Mouse (Mus musculus): Measurements from ENCODE around the gene Pmis2.

Pmis2 gene

GRCm38 (mm10) chr7:30671480-30671879, at the start of gene Pmis2:
Pmis2 (minus strand) TSS chr7:30671605.
- no peak for DNase-seq (ENCODE audit: low spot score)

DNA sequence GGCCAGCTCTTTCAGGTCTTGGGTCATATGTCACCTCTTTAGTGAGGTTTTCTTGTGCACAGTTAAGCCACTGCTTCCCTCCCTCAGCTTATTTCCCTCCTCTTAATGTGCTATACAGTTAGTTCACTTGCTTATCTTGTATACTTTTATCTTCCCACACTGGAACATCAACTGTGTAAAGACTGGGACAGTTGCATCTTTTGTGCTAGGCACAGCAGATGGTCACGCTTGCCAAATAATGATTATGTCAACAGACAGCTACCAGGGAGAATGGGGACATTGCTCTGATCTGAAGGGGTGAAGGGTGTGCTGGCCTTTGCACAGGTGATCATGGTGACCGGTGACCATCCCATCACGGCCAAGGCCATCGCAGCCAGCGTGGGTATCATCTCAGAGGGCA, 48.3 kb upstream of the Pmis2 start:
- DNase-seq (ENCODE audit: low spot score): no peak

DNA sequence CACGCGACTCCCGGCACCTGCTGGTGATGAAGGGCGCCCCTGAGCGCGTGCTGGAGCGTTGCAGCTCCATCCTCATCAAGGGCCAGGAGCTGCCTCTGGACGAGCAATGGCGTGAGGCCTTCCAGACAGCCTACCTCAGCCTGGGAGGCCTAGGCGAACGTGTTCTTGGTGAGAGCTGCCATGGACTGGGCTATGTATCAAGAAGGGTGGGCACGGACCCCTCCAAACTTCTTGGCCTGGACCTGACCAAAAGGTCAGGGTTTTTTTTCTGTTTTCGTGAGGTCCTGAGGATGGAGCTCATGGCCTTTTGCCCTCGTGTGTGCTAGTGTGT, 46.3 kb upstream of the Pmis2 start:
- DNase-seq (ENCODE audit: low spot score): no peak

GRCm38 (mm10) chr7:30717006-30717715, 45.8 kb upstream of the Pmis2 start:
- DNase-seq (ENCODE audit: low spot score): no peak

DNA sequence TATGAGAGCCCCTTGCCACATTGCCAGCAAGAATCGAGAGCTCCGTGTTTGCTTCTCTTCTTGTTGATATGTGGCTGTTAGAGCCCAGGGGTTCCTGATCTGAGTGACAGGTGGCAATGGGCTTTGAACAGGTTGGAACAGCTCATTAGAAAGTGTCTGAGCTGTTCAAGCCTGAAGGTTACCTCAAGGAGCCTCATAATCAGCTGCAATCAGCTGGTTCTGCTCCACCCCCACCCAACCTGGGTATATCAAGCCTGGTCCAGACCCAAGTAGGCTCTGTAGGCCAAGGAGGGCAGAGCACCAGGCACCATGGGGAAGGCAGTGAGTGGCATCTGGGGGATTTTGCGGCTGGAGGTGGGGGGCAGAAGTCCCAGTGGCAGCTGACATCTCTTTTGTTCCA, 40.5 kb upstream of the Pmis2 start, which contains the start of gene Atp4a:
Atp4a (plus strand) TSS at position 268 of the 400 bp plus-strand sequence.
- no peak for DNase-seq (ENCODE audit: low spot score)

DNA sequence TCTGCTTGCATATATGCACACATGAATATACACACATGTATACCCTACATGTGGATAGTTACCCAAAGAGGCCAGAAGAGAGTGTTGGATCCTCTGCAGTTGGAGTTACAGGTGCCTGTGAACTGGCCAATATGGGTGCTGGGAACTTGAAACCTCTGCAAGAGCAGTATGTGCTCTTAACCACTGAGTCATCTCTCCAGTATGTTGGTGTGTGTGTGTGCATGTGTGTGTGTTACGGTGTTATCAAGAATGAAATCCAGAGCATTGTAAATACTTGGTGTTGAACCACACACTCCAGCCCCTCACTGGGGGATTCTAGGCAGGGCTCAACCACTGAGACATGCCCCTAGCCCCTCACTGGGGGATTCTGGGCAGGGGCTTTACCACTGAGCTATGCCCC, 36.0 kb upstream of the Pmis2 start:
- no peak for DNase-seq (ENCODE audit: low spot score)

DNA sequence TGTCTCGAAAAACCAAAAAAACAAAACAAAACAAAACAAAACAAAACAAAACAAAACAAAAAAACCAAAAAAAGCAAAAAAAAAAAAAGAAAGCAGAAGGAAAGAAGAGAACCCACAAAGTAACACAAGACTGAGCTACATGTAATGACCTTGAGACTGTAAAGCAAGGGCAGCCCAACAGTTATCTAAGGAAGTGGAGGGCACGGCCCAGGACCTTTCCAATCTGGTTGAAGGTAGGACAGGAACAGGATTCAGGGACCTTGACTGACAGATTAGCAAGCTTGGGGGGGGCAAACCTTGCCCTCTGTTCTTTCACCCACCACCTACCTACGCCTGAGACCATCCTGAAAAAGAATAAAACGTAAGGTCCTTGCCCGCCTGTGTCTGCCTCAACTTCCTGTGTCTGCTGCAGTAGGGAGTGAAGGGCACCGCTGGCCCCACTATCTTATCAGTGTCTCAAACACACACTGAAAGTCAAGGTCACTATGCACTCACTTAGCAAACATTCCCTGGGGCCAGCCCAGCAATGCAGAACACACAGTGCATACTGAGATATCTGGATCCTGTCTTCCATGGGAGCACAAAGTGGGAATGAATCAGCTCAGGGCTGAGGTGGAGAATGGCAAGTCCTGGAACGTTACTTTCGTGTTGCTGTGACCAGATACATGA, 34.9 kb upstream of the Pmis2 start:
- no peak for DNase-seq (ENCODE audit: low spot score)

GRCm38 (mm10) chr7:30698589-30698988, 27.2 kb upstream of the Pmis2 start, which contains the start of gene 2200002J24Rik:
2200002J24Rik (plus strand) TSS chr7:30698926.
- DNase-seq (ENCODE audit: low spot score): no peak

- DNase-seq (ENCODE audit: low spot score): no peak
Measured at GRCm38 (mm10) chr7:30698101-30698500, 26.7 kb upstream of the Pmis2 start.

DNA sequence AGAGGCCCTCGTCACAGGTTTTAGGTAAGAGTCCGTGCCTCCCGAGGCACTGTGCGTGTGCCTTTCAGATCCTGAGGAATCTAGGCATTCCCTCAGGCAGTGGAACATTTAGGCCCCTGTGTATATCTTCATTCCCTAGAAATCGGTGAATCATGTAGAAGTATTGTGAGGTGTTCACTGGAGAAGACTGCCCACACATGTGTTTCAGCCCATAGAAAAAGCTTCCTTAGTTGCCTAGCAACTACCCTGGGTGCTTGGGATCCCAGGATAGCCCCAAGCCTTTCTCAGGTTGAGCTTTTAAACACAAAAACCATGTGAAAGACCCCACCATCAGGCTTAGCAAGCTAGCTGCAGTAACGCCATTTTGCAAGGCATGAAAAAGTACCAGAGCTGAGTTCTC, 16.9 kb upstream of the Pmis2 start:
- no peak for DNase-seq (ENCODE audit: low spot score)

DNA sequence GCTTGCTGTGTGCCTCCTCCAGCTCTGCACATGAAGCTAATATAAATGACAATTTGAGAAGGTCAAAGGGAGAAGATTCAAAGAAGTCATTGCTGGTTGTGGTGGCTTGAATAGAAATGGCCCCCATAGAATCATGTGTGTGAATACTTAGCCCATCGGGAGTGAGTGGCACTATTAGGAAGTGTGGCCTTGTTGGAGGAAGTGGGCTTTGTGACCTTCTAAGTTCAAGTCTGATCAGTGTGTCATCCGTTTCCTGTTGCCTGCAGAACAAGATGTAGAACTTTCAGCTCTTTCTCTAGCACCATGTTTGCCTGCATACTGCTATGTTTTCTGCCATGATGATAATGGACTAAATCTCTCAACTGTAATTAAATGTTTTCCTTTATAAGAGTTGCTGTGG, 12.0 kb upstream of the Pmis2 start:
- no peak for DNase-seq (ENCODE audit: low spot score)

- DNase-seq (ENCODE audit: low spot score): no peak
Measured at GRCm38 (mm10) chr7:30681897-30682296, 10.5 kb upstream of the Pmis2 start.

DNA sequence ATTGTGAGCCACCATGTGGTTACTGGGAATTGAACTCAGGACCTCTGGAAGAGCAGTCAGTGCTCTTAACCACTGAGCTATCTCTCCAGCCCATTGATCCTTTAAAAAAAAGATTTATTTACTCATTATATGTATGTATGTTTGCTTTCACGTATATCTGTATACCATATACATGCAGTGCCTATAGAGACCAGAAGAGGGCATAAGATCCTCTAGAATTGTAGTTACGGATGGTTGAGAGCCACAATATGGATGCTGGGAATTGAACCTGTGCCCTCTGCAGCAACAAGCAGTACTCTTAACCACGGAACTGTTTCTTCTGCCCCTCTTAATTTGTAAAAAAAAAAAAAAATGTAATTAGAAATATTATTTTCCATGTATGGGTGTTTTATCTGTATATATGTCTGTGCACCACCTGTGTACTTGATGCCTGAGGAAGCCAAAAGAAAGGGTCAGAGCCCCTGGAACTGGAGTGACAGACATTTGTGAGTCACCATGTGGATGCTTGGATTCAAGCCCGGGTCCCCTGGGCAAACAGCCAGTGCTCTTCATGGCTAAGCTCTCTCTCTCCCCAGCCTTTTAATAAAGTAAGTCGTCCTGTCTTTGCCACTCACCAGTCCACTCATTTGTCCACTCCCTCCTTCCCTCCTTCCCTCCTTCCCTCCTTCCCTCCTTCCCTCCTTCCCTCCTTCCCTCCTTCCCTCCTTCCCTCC, 7.0 kb upstream of the Pmis2 start:
- DNase-seq (ENCODE audit: low spot score): no peak

DNA sequence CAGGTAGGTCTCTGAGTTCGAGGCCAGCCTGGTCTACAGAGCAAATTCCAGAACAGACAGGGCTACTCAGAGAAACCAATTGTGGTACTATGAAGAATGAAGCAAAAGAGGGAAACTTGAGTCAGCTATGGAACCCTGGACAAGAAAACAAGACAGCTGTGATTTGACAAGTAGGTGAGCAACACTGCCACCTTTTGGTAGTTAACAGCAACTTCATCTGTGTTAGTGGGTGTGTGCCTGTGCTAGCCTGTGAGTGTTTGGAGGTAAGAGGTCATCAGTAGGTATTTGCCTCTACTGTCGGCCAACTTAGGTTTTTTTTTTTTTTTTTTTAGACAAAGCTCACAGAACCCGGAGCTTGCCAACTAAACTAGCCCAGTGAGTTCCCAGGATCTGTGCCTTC, 2.2 kb downstream of the Pmis2 start:
- DNase-seq (ENCODE audit: low spot score): no peak

DNA sequence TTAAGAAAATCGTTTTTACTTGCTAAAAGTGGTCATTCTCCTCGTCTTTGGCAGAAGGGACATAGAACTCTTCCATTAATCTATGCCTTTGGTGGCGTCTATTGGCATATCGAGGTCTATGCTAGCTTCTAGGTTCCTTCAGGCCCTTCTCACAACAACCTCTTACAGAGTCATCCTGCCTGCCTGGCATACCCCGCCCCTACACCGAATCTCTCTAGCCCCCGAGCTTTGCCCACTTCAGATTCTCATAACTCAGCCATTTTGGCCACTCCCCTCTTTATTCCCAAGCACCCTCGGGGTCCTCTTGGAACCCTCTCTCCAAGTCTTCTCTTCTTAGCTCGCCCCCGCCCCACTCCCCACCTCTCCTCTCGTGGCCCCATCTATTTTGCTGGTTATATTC, 6.1 kb downstream of the Pmis2 start:
- DNase-seq (ENCODE audit: low spot score): no peak

DNA sequence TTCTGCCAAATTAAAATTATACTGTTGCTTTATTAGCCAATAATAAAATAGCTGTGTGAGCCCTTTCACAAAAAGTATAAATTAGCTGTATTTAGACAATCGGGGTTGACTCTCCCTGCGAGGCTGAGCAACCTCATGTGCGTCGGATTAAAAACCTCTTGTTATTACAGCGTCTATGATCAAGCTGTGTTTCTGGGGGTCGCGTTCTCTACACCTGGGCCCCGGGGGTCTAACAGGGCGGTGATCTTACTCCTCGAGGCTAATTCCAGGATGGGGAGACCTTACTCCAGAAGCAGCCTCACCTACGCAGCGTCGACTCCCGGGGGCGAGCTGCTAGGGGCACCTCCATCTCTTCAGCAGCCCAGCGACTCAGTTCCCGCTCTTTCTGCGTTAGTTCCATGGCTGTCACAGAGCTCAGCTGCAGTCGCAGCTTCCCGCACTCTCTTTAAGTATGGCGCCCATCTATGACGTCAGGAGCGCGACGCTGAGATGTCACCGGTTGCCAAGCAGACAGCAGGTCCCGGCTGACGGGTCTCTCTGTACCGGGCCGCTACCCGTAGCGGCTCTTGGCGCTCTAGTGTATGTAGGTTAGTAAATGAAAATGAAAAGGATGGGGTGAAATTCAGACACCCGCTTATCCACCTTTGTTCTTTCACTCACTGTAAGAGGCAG, 6.7 kb downstream of the Pmis2 start, which contains the start of gene Haus5:
Haus5 (minus strand) TSS at position 466 of the 672 bp plus-strand sequence.
- peak; percentile 91 for DNase-seq (ENCODE audit: low spot score)

- peak; percentile 98 for DNase-seq (ENCODE audit: low spot score)
Measured at GRCm38 (mm10) chr7:30649591-30650540, 21.5 kb downstream of the Pmis2 start, which contains the start of gene Rbm42. Rbm42 (minus strand) TSS chr7:30650317.

GRCm38 (mm10) chr7:30639083-30639482, 32.3 kb downstream of the Pmis2 start:
- DNase-seq (ENCODE audit: low spot score): no peak

GRCm38 (mm10) chr7:30636395-30636794, 35.0 kb downstream of the Pmis2 start:
- DNase-seq (ENCODE audit: low spot score): no peak

- no peak for DNase-seq (ENCODE audit: low spot score)
Measured at GRCm38 (mm10) chr7:30635752-30636151, 35.7 kb downstream of the Pmis2 start, which contains the start of gene Etv2. Etv2 (minus strand) TSS chr7:30635852.

- DNase-seq (ENCODE audit: low spot score): no peak
Measured at GRCm38 (mm10) chr7:30634621-30635020, 36.8 kb downstream of the Pmis2 start.

All from layer of hippocampus, adult 9-10 months (tissue).